16 mouse cellular contexts compared by ENCODE assay signal in the genomic region with DNA sequence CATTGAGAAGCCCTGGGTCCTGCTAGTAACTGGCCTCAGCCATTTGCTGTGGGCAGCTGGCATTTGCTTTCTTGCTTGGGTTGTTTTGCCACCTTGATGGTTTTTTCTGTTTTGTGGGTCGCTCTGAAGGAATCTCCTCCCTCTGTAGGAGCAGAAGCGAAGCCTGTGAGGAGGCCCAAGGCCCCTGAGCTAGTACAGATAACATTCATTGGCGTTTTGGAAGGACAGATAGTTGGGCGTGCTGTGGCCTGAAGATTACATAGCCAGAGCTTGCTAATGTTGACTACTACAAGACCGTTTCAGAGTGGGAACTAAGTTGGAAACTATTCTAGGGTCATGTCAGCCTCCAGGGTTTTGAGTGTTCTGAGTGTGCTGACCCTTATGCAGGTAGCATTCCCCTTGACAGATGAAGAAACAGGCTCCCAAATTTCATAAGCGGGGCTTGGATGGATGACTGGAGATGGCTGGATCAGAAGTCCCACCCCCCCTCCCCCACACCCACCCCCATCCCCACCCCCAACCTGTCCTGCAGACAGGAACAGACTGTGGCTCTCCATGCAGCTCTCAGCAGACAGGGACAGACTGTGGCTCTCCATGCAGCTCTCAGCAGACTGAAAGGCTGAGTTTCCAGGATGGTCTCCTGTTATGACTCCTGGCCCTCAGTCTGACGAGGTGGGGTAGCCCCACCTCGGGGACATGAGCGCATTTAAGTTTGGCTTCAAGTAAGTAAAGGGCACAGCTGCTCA. TPM values are rescaled to one million over a fixed set of nuclear protein-coding genes. Genes with fewer than 3 reads are reported as not detected.
DNase-seq lines count a peak whose midpoint lies in the region; ATAC-seq and TF ChIP-seq lines count a peak whose summit lies in the region.
"Had no signal": no experiment of that assay in that cellular context is flagged by ENCODE, and none has a peak within 500 bp of the region (broad histone marks: within the 10 kb centered on the region; RNA-seq: fewer than 3 reads in every experiment).

No protein-coding gene starts in this region.

- no peak overlapping the region; the same call in 1 of the 2 replicates for H3K4me2 ChIP-seq in heart, embryonic 11.5 days
- H3K4me2 ChIP-seq in liver, embryonic 14.5 days (ENCODE audit: low read depth) = peak overlapping the region; percentile 67
- H3K4me2 ChIP-seq: embryonic facial prominence, embryonic 15.5 days; lung, embryonic 14.5 days had no signal

- peak; percentile 97 for TF ChIP-seq EP300 in liver, embryonic 14.5 days (IDR thresholded peaks at IDR 0.05; ENCODE audit: low read depth)

- H3K27ac ChIP-seq in heart, embryonic 11.5 days (ENCODE audit: low read depth, low read length) = peak overlapping the region; percentile 91
- H3K27ac ChIP-seq in liver, embryonic 14.5 days = peak overlapping the region; percentile 95
- H3K27ac ChIP-seq: embryonic facial prominence, embryonic 15.5 days had no signal

- H3K36me3 ChIP-seq in heart, embryonic 11.5 days (ENCODE audit: control insufficient read depth, insufficient read depth, low read length) = peaks cover 14% of the 10 kb centered on the region; the same call in 1 of the 2 replicates
- H3K36me3 ChIP-seq in G1E (replicated peaks) = peaks cover 51% of the 10 kb centered on the region
- H3K36me3 ChIP-seq in liver, embryonic 14.5 days (replicated peaks; ENCODE audit: control insufficient read depth, insufficient read depth, low read depth) = peaks cover 25% of the 10 kb centered on the region

- intact Hi-C loops in heart, postnatal 25 days (cut with DNase I) = no loop called here

- peaks cover 20% of the 10 kb centered on the region for H3K4me1 ChIP-seq in heart, embryonic 11.5 days (ENCODE audit: control insufficient read depth, insufficient read depth, low read length)
- H3K4me1 ChIP-seq in G1E (ENCODE audit: insufficient read depth, low read depth, low read length) = peaks cover 73% of the 10 kb centered on the region
- H3K4me1 ChIP-seq in liver, embryonic 14.5 days (replicated peaks; ENCODE audit: control insufficient read depth in 2 of 2, insufficient read depth in 2 of 2, low read length in 1 of 2) = peaks cover 63 to 68% of the 10 kb centered on the region in 2 experiments
- H3K4me1 ChIP-seq: embryonic facial prominence, embryonic 15.5 days had no signal

- H3K9me3 ChIP-seq in heart, embryonic 11.5 days (replicated peaks; ENCODE audit: control insufficient read depth, low read length) = no peaks in the 10 kb centered on the region
- H3K9me3 ChIP-seq in G1E (replicated peaks) = no peaks in the 10 kb centered on the region
- H3K9me3 ChIP-seq in liver, embryonic 14.5 days (ENCODE audit: control insufficient read depth, low read length) = no peaks in the 10 kb centered on the region
- H3K9me3 ChIP-seq: embryonic facial prominence, embryonic 15.5 days had no signal

- H3K27me3 ChIP-seq in heart, embryonic 11.5 days (ENCODE audit: control insufficient read depth, insufficient read depth, low read length) = no peaks in the 10 kb centered on the region
- H3K27me3 ChIP-seq in G1E (ENCODE audit: insufficient read depth, low read length) = no peaks in the 10 kb centered on the region
- no peaks in the 10 kb centered on the region for H3K27me3 ChIP-seq in liver, embryonic 14.5 days (ENCODE audit: control insufficient read depth, insufficient read depth, low read length)
- H3K27me3 ChIP-seq: embryonic facial prominence, embryonic 15.5 days had no signal

- peak; percentile 82 for ATAC-seq in heart, embryonic 11.5 days (replicated peaks; ENCODE audit: insufficient number of reproducible peaks, low FRiP score, low TSS enrichment)
- peak; percentile 59 for ATAC-seq in G1E (ENCODE audit: extremely low read depth, insufficient number of reproducible peaks, low FRiP score, poor library complexity, severe bottlenecking)
- ATAC-seq in liver, embryonic 14.5 days (ENCODE audit: insufficient read depth) = peak; percentile 91

- no peak for DNase-seq in heart, postnatal 25 days (ENCODE audit: low spot score)
- peak; percentile 59 for DNase-seq in G1E (ENCODE audit: low spot score)
- DNase-seq in c-Kit-positive CD71-positive TER-119-positive erythroid progenitor cells, embryonic 14.5 days (ENCODE audit: low spot score) = peak; percentile 85
- peak; percentile 84 to 87 (median 86) for DNase-seq in liver, embryonic 14.5 days (ENCODE audit: low read depth in 3 of 3, low spot score in 3 of 3)
- DNase-seq in thymus, postnatal 4 days = no peak
- DNase-seq in right cerebral cortex, postnatal 10 days (ENCODE audit: low spot score in 2 of 2) = no peak
- DNase-seq: cerebellum, adult 9-10 months; heart, postnatal 4 days; kidney, adult 9 months; lung, embryonic 14.5 days; thymus, adult 18-20 months had no signal

- H3K9ac ChIP-seq in heart, embryonic 11.5 days (ENCODE audit: low read depth, low read length) = peak overlapping the region; percentile 58; the same call in 1 of the 2 replicates
- peak overlapping the region; percentile 61 for H3K9ac ChIP-seq in liver, embryonic 14.5 days (replicated peaks)
- H3K9ac ChIP-seq: embryonic facial prominence, embryonic 15.5 days; lung, embryonic 14.5 days had no signal

- no peak overlapping the region for H3K4me3 ChIP-seq in heart, embryonic 11.5 days (ENCODE audit: low read depth, low read length)
- H3K4me3 ChIP-seq in G1E (ENCODE audit: low read depth, low read length) = no peak overlapping the region; the same call in 1 of the 2 replicates
- H3K4me3 ChIP-seq in liver, embryonic 14.5 days (ENCODE audit: insufficient read depth in 1 of 2, low read depth in 2 of 2, low read length in 2 of 2) = peak overlapping the region; percentile 14 to 25
- H3K4me3 ChIP-seq: embryonic facial prominence, embryonic 15.5 days had no signal

- no peak for TF ChIP-seq CTCF in G1E (IDR thresholded peaks at IDR 0.05; ENCODE audit: low read depth, low read length)
- no peak for TF ChIP-seq CTCF in liver, embryonic 14.5 days (IDR thresholded peaks at IDR 0.05; ENCODE audit: low read depth)

- 57% methylated on average over 9 of the region's 9 CpGs for WGBS in heart, embryonic 11.5 days (ENCODE audit: insufficient replicate concordance)
- 26% methylated on average over 9 of the region's 9 CpGs for WGBS in liver, embryonic 14.5 days (ENCODE audit: insufficient replicate concordance)

RNA-seq across cellular contexts. Expression of a gene that starts 35.9 kb away (rescaled TPM):
- 377 TPM in 2 replicates for polyA plus RNA-seq in heart, embryonic 11.5 days (2014; fragmentation: Nextera tagmentation; extraction: Ambion mirVana)
- 100 to 1,000 TPM; 166 to 177 TPM for total RNA-seq in heart, postnatal 25 days (2021)
- total RNA-seq in G1E (2014; fragmentation: Nextera tagmentation) (577 and 618 TPM in 2 replicates), G1E (2017) (250 and 278 TPM in 2 replicates)
- 272 and 292 TPM in 2 replicates for polyA plus RNA-seq in G1E (2012)
- 183 and 186 TPM in 2 replicates for polyA plus RNA-seq in liver, embryonic 14.5 days (2012; rRNA removed)
- polyA plus RNA-seq in liver, embryonic 14.5 days (2014; fragmentation: Nextera tagmentation; extraction: Ambion mirVana) = 208 and 230 TPM in 2 replicates

RNA-seq across cellular contexts. Expression of a gene that starts 45.7 kb away (rescaled TPM):
- 0.06 TPM in 1 of 2 replicates, not detected in the other for polyA plus RNA-seq in heart, embryonic 11.5 days (2014; fragmentation: Nextera tagmentation; extraction: Ambion mirVana)
- total RNA-seq in heart, postnatal 25 days (2021) = not detected
- total RNA-seq in G1E (2014; fragmentation: Nextera tagmentation) (not detected in 2 replicates), G1E (2017) (0.06 TPM in 1 of 2 replicates, not detected in the other)
- polyA plus RNA-seq in G1E (2012) = not detected in 2 replicates
- 0.06 TPM in 1 of 2 replicates, not detected in the other for polyA plus RNA-seq in liver, embryonic 14.5 days (2012; rRNA removed)
- polyA plus RNA-seq in liver, embryonic 14.5 days (2014; fragmentation: Nextera tagmentation; extraction: Ambion mirVana) = not detected in 2 replicates
- total RNA-seq: heart, postnatal 4 days had no signal
- polyA plus RNA-seq: C2C12; gonadal fat pad, adult 2 months; lung, embryonic 14.5 days; small intestine, adult 2 months had no signal

RNA-seq across cellular contexts. Expression of a gene that starts 45.9 kb away (rescaled TPM):
- polyA plus RNA-seq in heart, embryonic 11.5 days (2014; fragmentation: Nextera tagmentation; extraction: Ambion mirVana) = 27.1 and 28.2 TPM in 2 replicates
- 10 to 100 TPM; 16.0 to 16.6 TPM for total RNA-seq in heart, postnatal 25 days (2021)
- total RNA-seq in G1E (2014; fragmentation: Nextera tagmentation) = 24.5 and 65.2 TPM in 2 replicates
- 58.3 and 60.5 TPM in 2 replicates for total RNA-seq in G1E (2017)
- 4.0 and 4.9 TPM in 2 replicates for polyA plus RNA-seq in G1E (2012)
- polyA plus RNA-seq in liver, embryonic 14.5 days (2012; rRNA removed) = 6.2 and 7.0 TPM in 2 replicates
- polyA plus RNA-seq in liver, embryonic 14.5 days (2014; fragmentation: Nextera tagmentation; extraction: Ambion mirVana) = 14.3 and 17.2 TPM in 2 replicates

RNA-seq across cellular contexts. Expression of a gene that starts 59.4 kb away (rescaled TPM):
- 13.4 and 14.2 TPM in 2 replicates for polyA plus RNA-seq in heart, embryonic 11.5 days (2014; fragmentation: Nextera tagmentation; extraction: Ambion mirVana)
- total RNA-seq in heart, postnatal 25 days (2021) = 10 to 100 TPM; 32.6 to 33.2 TPM
- total RNA-seq in G1E (2014; fragmentation: Nextera tagmentation) = 8.8 and 9.2 TPM in 2 replicates
- total RNA-seq in G1E (2017) = 7.6 and 8.4 TPM in 2 replicates
- polyA plus RNA-seq in G1E (2012) = 3.7 and 4.6 TPM in 2 replicates
- polyA plus RNA-seq in liver, embryonic 14.5 days (2012; rRNA removed) = 1.2 and 1.8 TPM in 2 replicates
- 2.2 and 3.0 TPM in 2 replicates for polyA plus RNA-seq in liver, embryonic 14.5 days (2014; fragmentation: Nextera tagmentation; extraction: Ambion mirVana)

Comparison
In these comparisons a context has a peak if more than half of its experiments do, and no peak if none do; other contexts are left out.
1. H3K4me3 ChIP-seq: peak in liver, embryonic 14.5 days (2 of 2); none in heart, embryonic 11.5 days (single experiment) and G1E (single experiment).
2. DNase-seq: peak in G1E (single experiment), c-Kit-positive CD71-positive TER-119-positive erythroid progenitor cells, embryonic 14.5 days (single experiment) and liver, embryonic 14.5 days (3 of 3); none in heart, postnatal 25 days (single experiment), thymus, postnatal 4 days (single experiment) and right cerebral cortex, postnatal 10 days (0 of 2).
3. Peak in every context shown above with its lines, with median percentiles within 50 percentile points of each other: ATAC-seq.